Mouse (Mus musculus): ENCODE measurements at regions not wholly inside any gene's neighbourhood (a gene's known extent, or its start where the extent isn't known, plus 50 kb on each side); places are given as distances from the start of the nearest gene placed in this dataset.
"Not testable (repeated sequence)": the region's sequence is repeated elsewhere in the genome, so short reads cannot be mapped to it uniquely, and the experiment has no call there.

- in situ Hi-C loops (cut with MboI, MseI) = loop anchor here in 1 of 2 experiments (10.0 kb wide), 1 partner anchor 1691 kb away; no protein-coding TSS in a partner anchor
Measured at GRCm38 (mm10) chr11:27105920-27106319, 512.1 kb upstream of the Vrk2 start.

GRCm38 (mm10) chr11:27102906-27103305 is 509.1 kb upstream of the Vrk2 start:
- in situ Hi-C loops (cut with MboI, MseI) = loop anchor here in 1 of 2 experiments (10.0 kb wide), 1 partner anchor 1688 kb away; no protein-coding TSS in a partner anchor

- in situ Hi-C loops (cut with MboI, MseI) = loop anchor here in 1 of 2 experiments (10.0 kb wide), 1 partner anchor 1687 kb away; no protein-coding TSS in a partner anchor
Measured at GRCm38 (mm10) chr11:27102045-27102444, 508.2 kb upstream of the Vrk2 start.

GRCm38 (mm10) chr11:27096615-27097014 is 502.8 kb upstream of the Vrk2 start:
- in situ Hi-C loops (cut with MboI, MseI) = no loop called here

GRCm38 (mm10) chr11:27095460-27095859 is 501.7 kb upstream of the Vrk2 start:
- in situ Hi-C loops (cut with MboI, MseI) = not testable (repeated sequence)

- in situ Hi-C loops (cut with MboI, MseI) = no loop called here
Measured at GRCm38 (mm10) chr11:27086516-27086915, 492.7 kb upstream of the Vrk2 start.

- in situ Hi-C loops (cut with MboI, MseI) = no loop called here
Measured at GRCm38 (mm10) chr11:27081188-27081587, 487.4 kb upstream of the Vrk2 start.

- in situ Hi-C loops (cut with MboI, MseI) = no loop called here
Measured at GRCm38 (mm10) chr11:27070381-27070780, 476.6 kb upstream of the Vrk2 start.

GRCm38 (mm10) chr11:27027243-27027852 is 433.5 kb upstream of the Vrk2 start:
- in situ Hi-C loops (cut with MboI, MseI) = no loop called here

- in situ Hi-C loops (cut with MboI, MseI) = no loop called here
Measured at GRCm38 (mm10) chr11:27025500-27025899, 431.7 kb upstream of the Vrk2 start.

- in situ Hi-C loops (cut with MboI, MseI) = no loop called here
Measured at GRCm38 (mm10) chr11:26996292-26997099, 402.7 kb upstream of the Vrk2 start.

GRCm38 (mm10) chr11:26981216-26981615 is 387.4 kb upstream of the Vrk2 start:
- in situ Hi-C loops (cut with MboI, MseI) = no loop called here

- in situ Hi-C loops (cut with MboI, MseI) = loop anchor here in 1 of 2 experiments (25.0 kb wide), 1 partner anchor 410 kb away; no protein-coding TSS in a partner anchor
Measured at GRCm38 (mm10) chr11:26972533-26973081, 378.8 kb upstream of the Vrk2 start.

GRCm38 (mm10) chr11:26971161-26971560 is 377.4 kb upstream of the Vrk2 start:
- in situ Hi-C loops (cut with MboI, MseI) = loop anchor here in 1 of 2 experiments (25.0 kb wide), 1 partner anchor 409 kb away; no protein-coding TSS in a partner anchor

- in situ Hi-C loops (cut with MboI, MseI) = loop anchor here in 1 of 2 experiments (25.0 kb wide), 1 partner anchor 405 kb away; no protein-coding TSS in a partner anchor
Measured at GRCm38 (mm10) chr11:26967427-26967826, 373.6 kb upstream of the Vrk2 start.

GRCm38 (mm10) chr11:26962928-26963667 is 369.3 kb upstream of the Vrk2 start:
- in situ Hi-C loops (cut with MboI, MseI) = loop anchor here in 1 of 2 experiments (25.0 kb wide), 1 partner anchor 401 kb away; no protein-coding TSS in a partner anchor

GRCm38 (mm10) chr11:26962040-26962927 is 368.5 kb upstream of the Vrk2 start:
- in situ Hi-C loops (cut with MboI, MseI) = loop anchor here in 1 of 2 experiments (25.0 kb wide), 1 partner anchor 400 kb away; no protein-coding TSS in a partner anchor

GRCm38 (mm10) chr11:26961336-26961980 is 367.7 kb upstream of the Vrk2 start:
- in situ Hi-C loops (cut with MboI, MseI) = loop anchor here in 1 of 2 experiments (25.0 kb wide), 1 partner anchor 399 kb away; no protein-coding TSS in a partner anchor

- in situ Hi-C loops (cut with MboI, MseI) = loop anchor here in 1 of 2 experiments (25.0 kb wide), 1 partner anchor 394 kb away; no protein-coding TSS in a partner anchor
Measured at GRCm38 (mm10) chr11:26956153-26956552, 362.4 kb upstream of the Vrk2 start.
